Mouse (Mus musculus) pancreas, adult 10 weeks (tissue): Measurements from ENCODE around the gene Olfr465-ps1. TPM values are rescaled to one million over a fixed set of nuclear protein-coding genes. Genes with fewer than 3 reads are reported as not detected.

Experiments used
- polyA plus RNA-seq: library from polyadenylated mRNA; stranded (reverse); fragments of 350-450 nt; fragmentation: Illumina TruSeq; extraction: RNeasy Lipid Tissue Mini Kit (QIAGEN cat#74804); gene quantifications from one replicate; pipeline ENCODE4 v1.2.3, GENCODE M21; 2015; ENCODE audit warnings: low read depth, low replicate concordance; ENCODE audit not compliant: insufficient read depth

Olfr465-ps1 gene
- polyA plus RNA-seq: not detected

DNA sequence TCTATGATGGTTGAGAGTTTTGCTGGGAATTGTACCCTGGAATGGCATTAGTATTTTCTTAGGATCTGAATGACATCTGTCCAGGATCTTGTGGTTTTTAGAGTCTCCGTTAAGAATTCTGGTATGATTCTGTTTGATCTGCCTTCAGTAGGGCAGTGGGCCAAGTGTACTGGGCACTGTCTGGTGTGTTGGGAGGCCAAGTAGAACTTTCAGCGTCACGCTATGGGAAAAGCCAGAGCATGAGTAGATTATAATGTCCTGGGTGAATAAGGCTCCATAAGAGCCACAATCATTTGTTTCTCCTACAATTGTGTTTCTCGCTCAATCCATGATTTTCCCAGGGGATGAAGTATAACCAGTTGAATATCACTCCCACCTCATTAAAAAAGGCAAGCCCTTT lies at the start of gene Olfr465-ps1:
TSS of gene Olfr465-ps1 (plus strand) at position 301 of the 400 bp plus-strand sequence.

DNA sequence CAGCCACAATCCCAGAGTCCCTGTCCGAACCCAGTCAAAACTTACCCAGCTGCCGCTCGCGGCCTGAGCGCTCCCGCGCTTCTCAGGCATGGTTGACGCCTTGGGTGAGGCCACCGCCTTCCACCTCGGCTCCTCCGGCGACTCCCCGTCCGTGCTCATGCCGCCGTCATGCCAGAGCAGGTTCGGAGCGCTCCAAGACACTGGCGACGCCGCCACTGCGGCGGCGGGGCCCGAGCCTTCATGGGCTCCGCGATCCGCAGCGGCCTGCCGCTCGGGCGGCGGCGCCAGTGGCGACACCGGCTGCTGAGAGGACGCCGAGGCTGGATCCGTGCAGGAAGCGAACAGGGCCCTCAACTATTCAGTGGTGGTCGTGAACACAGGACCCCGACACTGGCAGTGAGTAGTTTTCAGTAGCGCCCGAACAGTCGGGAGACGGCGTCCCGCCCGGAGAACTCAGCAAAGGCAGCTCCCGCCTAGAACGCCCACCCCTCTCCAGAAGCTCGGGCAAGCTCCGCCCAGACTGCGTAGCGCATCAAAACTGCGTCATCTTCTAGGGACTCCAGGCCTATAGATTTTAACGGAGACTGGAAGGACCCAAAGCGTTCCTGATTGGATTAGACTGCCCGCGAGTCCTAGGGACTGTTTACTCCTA lies 25.3 kb upstream of the Olfr465-ps1 start, which contains the start of gene Mfsd14b:
TSS of gene Mfsd14b (minus strand) at position 517 of the 652 bp plus-strand sequence.

DNA sequence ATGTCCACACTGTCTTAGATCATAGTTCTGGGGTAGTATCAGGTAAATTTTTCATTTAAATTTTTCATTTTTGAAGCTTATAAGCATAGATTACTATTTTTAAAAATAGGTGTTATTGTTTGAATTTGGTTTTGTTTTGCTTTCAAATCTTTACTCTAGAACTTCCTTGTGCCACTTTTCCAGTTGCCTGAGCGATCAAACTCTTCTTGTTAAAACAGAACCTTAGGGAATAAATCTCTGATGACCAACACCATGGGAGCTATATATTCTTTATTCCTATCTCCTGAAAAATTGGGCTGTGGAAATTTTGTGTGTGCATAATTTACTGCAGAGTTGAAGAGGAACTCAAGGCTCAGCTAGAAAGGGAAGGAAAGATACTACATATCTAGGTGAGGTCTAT lies 12.1 kb downstream of the Olfr465-ps1 start, which contains the start of gene Olfr466:
TSS of gene Olfr466 (plus strand) at position 301 of the 400 bp plus-strand sequence.

Other genes starting within 250 kb of the Olfr465-ps1 start
- gene Cntnap3, start 234.1 kb upstream of the Olfr465-ps1 start, polyA plus RNA-seq: not detected
- gene Spata31, start 220.7 kb upstream of the Olfr465-ps1 start, polyA plus RNA-seq: not detected
- gene Spata31d1c, start 105.0 kb upstream of the Olfr465-ps1 start, polyA plus RNA-seq: not detected
- not detected for gene Prss47, start 85.3 kb upstream of the Olfr465-ps1 start, polyA plus RNA-seq
- gene Mfsd14b, start 25.1 kb upstream of the Olfr465-ps1 start, polyA plus RNA-seq: 5.0 TPM
- not detected for gene Olfr466, start 12.2 kb downstream of the Olfr465-ps1 start, polyA plus RNA-seq
- gene Nlrp4f, start 67.9 kb downstream of the Olfr465-ps1 start, polyA plus RNA-seq: not detected
- gene Gm10775, start 121.5 kb downstream of the Olfr465-ps1 start, polyA plus RNA-seq: not detected
- gene Zfp369, start 140.7 kb downstream of the Olfr465-ps1 start, polyA plus RNA-seq: 3.8 TPM